Mouse (Mus musculus) mesoderm, embryonic 11.5 days (tissue): ENCODE data around the gene Trim7.
"Not testable (repeated sequence)": the region's sequence is repeated elsewhere in the genome, so short reads cannot be mapped to it uniquely, and the experiment has no call there.

Source experiments
- DNase-seq: peaks from one replicate; pipeline ENCODE4 v3.0.0-alpha.2; 2012; ENCODE audit warnings: low read depth, low spot score

Gene Trim7

GRCm38 (mm10) chr11:48850240-48850639, 24.3 kb downstream of the Trim7 start:
- no peak for DNase-seq

- no peak for DNase-seq
Measured at GRCm38 (mm10) chr11:48851270-48851995, 25.5 kb downstream of the Trim7 start.

- no peak for DNase-seq
Measured at GRCm38 (mm10) chr11:48852190-48852589, 26.2 kb downstream of the Trim7 start.

GRCm38 (mm10) chr11:48852624-48853473, 26.9 kb downstream of the Trim7 start:
- no peak for DNase-seq

- peak; percentile 87 for DNase-seq
Measured at GRCm38 (mm10) chr11:48853474-48854180, 27.7 kb downstream of the Trim7 start.

GRCm38 (mm10) chr11:48859014-48859413, 33.1 kb downstream of the Trim7 start:
- DNase-seq = peak; percentile 74

GRCm38 (mm10) chr11:48862784-48863319, 36.9 kb downstream of the Trim7 start:
- no peak for DNase-seq

GRCm38 (mm10) chr11:48863808-48864207, 37.9 kb downstream of the Trim7 start:
- no peak for DNase-seq

- no peak for DNase-seq
Measured at GRCm38 (mm10) chr11:48866481-48866880, 40.5 kb downstream of the Trim7 start.

GRCm38 (mm10) chr11:48869380-48870110, 43.6 kb downstream of the Trim7 start:
- no peak for DNase-seq

- DNase-seq = no peak
Measured at GRCm38 (mm10) chr11:48870781-48871180, 44.8 kb downstream of the Trim7 start.

- peak; percentile 31 for DNase-seq
Measured at GRCm38 (mm10) chr11:48871201-48871772, 45.3 kb downstream of the Trim7 start, which contains the start of gene Irgm1. Gene Irgm1 (minus strand): TSS chr11:48871683.

- no peak for DNase-seq
Measured at GRCm38 (mm10) chr11:48871817-48872541, 46.0 kb downstream of the Trim7 start.

GRCm38 (mm10) chr11:48872695-48873300, 46.9 kb downstream of the Trim7 start:
- no peak for DNase-seq

GRCm38 (mm10) chr11:48873591-48874290, 47.8 kb downstream of the Trim7 start:
- no peak for DNase-seq

GRCm38 (mm10) chr11:48874465-48874864, 48.5 kb downstream of the Trim7 start:
- peak; percentile 67 for DNase-seq

- DNase-seq = not testable (repeated sequence)
Measured at GRCm38 (mm10) chr11:48875343-48875837, 49.5 kb downstream of the Trim7 start.

GRCm38 (mm10) chr11:48876680-48877079, 50.7 kb downstream of the Trim7 start:
- no peak for DNase-seq
